Mouse (Mus musculus): ENCODE data around the gene Colgalt1.

The Colgalt1 gene

DNA sequence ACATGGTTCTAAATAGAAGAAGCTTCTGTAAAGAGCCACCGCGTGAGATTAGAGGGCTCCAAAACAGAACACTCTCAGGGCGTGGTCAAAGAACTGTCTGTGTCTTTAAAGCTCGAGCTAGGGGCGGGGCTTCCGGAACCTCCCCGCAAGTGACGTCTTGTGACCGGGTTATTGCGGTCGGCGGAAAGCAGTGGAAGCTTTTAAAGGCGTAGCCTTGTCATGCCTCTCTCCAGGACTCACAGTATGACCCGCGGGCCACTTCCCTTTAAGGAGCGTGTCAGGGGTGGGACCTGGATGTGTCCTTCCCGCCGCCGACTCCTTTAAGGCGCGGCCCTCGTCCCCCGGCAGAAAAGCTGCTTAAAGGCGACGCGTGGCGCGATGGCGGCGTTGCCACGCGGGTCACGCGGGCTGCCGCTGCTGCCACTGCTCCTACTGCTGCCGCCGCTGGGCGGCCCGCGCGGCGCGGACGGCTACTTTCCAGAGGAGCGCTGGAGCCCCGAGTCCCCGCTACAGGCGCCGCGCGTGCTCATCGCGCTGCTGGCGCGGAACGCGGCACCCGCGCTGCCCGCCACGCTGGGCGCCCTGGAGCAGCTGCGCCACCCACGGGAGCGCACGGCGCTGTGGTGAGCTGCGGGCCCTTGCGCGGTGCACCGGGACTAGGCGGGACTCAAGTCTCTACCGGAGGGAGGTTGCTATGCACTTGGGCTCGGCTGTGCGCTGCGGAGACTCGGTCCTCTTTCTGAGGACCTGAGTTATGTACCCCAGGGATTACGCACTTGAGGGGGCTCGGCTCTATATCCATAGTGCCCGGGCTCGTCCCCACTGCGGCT, at the start of gene Colgalt1:
Colgalt1 (plus strand) TSS at position 177 of the 830 bp plus-strand sequence.
- peak; percentile 99 for DNase-seq

DNA sequence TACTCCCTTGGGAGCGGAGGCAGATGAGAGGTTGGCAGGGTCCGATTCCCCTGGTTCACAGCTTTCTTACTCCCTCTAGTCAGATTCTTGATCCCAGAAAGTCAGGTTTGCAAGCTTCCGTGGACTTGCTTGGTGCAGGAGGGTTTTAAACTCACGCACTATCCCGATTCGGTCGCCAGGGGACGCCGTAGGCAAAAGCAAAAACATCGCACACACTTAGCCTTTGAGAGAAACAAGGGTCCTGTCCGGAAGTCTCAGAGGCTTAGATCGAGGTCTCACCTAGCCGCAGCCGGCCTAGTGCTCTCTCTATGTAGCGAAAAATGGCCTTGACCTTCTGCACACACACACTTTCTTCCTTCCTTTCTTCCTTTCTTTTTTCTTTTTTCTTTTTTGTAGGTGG, 49.4 kb upstream of the Colgalt1 start:
- DNase-seq: peak in 1 of 2 experiments; percentile 73

DNA sequence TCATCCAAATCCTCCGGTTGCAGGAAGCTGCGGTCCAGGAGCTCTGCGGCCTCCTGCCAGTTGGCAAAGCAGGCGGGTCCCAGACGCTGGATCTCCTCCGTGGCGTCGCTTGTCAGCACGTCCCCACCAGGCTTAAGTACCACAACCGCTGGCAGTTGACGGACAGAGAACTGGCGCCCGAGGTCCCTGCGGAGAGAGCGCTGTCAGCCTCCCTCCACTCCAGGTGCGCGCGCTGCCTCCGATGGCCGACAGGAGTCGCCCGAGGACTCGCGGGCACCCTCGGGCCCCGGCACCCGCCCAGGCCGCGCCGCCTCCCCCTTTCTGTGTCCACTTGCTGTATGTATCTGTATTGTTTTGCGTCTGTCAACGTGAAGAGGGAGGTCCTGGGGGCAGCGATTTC, 48.0 kb upstream of the Colgalt1 start:
- DNase-seq: peak; percentile 69 to 82

DNA sequence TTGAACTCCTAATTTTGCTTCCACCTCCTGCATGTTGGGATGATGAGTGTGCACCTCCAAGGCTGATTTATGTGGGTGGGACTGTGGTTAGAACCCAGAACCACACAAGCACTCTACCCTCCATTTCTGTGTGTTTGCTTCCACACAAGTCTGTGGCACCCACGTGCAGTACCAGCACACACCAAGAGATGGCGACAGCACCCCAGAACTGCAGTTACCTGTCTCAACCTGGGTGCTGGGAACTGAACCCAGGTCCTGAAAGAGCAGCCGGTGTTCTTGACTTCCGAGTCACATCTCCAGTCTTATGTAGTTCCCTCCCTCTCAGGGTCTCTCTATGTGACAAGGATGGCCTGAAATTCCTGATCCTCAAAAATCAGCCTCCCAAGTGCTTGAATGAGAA, 46.8 kb upstream of the Colgalt1 start:
- DNase-seq: no peak

DNA sequence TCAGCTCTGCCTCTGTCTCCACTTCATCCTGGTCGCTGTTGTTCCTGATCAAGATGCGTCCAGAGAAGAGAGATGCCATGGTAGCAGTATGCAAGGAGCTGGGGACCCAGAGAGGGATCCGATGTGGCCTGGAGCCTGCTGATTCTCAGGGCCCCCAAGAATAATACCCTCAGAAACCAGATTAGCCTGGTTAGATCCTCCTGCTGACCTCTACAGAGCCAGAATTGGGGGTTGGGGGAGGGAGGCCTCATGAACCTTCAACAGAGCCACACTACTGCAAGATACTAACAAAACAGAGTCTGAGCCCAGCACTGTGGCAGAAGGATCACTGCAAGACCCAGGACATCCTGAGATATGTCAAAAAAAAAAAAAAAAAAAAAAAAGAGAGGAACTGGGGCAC, 44.3 kb upstream of the Colgalt1 start, which contains the start of gene Nxnl1:
Nxnl1 (minus strand) TSS at position 101 of the 400 bp plus-strand sequence.
- DNase-seq: no peak

DNA sequence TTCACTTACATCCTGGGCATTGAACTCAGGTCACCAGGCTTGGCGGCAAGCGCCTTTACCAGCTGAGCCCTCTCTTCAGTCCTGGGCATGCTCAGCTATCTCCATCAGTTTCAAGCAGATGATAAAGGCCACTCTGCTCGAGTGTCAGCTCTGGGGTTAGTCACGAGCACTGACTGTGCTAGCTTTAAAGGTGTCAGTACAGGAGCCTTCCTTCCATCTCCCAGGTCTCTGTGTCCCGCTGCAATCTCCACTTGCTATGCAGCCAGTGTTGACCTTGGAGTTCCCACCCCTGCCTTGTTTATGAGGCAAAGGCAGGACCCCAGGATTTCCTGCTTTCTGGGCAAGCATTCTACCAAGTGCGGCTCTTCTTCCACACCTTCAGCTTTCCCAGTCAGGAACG, 43.2 kb upstream of the Colgalt1 start:
- DNase-seq: no peak

DNA sequence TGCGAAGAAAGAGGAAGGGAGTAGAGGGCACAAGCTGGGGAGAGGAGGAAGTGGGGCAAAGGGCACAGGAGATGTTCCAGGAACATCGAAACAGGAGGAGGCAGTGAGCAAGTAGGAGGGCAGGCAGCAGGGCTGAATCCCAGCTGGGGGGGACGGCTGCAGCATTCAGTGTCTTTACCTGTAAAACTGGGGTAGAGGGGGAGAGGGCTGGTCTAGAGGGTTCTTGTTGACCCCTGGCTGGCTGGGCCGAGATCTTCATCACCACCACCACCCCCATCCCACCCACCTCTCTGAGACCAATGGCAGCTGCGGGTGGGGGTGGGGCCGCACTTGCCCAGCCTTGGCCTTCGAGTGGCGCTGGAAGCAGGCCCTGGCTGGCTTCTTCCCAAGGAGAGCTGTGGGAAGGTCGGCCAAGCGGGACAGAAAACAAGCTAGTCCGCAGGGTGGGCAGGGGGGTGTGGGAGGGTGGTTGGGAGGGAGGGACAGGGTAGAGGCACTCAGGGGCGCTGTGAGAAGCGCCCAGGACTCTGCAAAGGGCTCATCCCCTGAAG, 42.3 kb upstream of the Colgalt1 start, which contains the start of gene Slc27a1:
Slc27a1 (plus strand) TSS at position 496 of the 551 bp plus-strand sequence.
- DNase-seq: peak; percentile 87 to 92

DNA sequence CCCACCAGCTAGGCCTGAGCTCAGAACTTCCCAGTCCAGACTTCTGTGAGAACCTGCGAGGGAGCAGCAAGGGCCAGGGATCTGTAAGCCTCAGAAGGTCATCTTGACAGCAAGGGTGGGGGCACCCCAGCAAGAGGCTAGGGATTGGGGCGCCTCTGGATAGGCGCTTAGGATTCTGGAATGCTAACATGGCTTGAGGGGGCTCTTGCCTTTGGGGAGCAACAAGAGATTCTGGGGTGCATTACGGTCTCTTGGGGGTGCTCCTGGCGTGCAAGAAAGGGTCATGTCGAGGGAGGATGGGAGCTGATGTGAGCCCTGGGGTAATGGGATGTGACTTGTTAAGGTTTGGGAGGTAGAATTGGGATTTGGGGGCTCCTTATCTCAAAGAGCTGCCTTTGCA, 41.9 kb upstream of the Colgalt1 start:
- peak in 1 of 2 experiments; percentile 39 for DNase-seq

DNA sequence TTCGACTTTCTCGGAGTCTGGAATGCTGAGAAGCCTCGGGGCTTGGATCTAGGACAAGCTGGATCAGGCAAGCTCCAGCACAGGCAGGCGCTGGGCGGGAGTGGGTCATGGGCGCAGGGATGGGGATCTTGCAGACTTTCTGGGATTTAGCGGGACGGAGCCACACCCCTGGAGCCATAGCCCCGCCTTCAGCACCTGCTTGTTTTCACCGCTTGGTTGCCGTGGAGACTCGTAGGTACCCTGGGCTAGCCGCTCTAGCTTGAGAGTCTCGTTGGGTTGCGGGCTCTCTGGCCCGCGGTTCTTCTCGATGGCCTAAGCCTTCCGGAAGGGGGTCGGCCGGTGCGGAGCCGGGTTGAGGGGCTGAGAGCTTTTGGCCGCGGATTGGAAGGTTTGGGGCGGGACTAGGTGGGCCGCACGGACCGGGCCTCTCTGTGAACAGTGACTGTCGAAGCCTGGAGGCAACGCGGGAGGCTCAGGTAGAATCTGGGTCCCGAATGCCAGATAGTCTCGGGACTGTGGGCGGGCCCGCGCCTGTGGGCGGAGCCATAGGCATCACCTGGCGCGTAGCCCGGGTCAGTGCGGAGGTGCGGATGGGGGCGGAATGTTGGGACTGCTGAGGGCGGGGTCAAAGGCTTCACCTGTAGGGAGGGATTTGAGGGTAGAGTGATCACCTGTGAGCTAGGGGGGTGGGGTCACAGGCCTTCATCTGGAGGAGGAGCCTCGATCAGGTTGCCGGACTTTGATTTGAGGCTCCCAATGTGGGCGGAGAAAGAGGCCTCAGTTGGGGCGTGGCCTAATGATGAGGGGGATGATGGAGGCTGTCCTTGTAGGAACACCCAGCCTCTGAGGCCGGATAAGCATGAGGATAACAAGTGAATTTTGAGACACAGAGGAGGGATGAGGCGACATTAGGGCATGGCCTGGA, 41.2 kb upstream of the Colgalt1 start:
- DNase-seq: peak; percentile 97 to 99

DNA sequence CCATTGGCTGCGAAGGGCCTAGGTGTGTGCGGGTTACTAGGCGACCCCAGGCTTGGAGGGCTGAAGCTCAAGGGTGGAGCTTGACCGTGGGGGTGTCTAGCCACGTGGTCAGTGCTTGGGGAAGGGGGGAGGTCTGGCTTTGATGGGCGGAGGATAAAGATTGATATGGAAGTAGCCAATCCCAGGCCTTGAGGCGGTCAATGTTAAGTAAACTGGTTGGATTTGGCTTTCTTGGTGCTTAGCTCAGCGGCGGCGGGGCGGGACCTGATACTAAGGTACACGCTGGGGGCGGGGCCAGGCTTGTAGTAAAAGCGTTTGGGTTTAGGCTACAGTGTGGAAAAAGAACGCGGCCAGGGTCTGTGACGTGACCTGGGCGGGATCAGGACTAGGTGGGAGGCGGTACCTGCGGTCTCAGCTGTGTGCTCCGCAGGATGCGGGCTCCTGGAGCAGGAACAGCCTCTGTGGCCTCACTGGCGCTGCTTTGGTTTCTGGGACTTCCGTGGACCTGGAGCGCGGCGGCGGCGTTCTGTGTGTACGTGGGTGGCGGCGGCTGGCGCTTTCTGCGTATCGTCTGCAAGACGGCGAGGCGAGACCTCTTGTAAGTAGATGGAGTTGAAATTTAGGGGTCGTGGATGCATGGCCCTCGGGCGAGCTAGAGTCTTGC, 40.4 kb upstream of the Colgalt1 start:
- DNase-seq: peak; percentile 99

DNA sequence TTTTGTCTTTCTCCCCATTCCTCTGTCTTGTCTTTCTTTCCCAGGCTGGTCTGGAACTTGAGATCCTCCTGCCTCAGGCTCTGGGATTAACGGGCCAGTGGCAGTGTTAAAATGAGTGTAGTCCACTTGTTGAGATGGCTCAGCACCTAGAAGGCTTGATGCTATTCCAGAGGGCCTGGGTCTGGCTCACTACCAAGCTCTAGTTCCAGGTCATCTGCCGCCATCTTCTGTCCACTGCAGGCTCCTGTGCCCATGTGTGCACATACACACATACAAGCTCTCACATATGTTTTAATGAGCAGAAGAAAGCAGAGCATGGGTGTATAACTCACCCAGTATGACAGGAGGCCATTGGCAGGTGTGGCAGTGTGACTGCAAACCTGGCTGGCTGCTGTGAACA, 38.7 kb upstream of the Colgalt1 start:
- no peak for DNase-seq

DNA sequence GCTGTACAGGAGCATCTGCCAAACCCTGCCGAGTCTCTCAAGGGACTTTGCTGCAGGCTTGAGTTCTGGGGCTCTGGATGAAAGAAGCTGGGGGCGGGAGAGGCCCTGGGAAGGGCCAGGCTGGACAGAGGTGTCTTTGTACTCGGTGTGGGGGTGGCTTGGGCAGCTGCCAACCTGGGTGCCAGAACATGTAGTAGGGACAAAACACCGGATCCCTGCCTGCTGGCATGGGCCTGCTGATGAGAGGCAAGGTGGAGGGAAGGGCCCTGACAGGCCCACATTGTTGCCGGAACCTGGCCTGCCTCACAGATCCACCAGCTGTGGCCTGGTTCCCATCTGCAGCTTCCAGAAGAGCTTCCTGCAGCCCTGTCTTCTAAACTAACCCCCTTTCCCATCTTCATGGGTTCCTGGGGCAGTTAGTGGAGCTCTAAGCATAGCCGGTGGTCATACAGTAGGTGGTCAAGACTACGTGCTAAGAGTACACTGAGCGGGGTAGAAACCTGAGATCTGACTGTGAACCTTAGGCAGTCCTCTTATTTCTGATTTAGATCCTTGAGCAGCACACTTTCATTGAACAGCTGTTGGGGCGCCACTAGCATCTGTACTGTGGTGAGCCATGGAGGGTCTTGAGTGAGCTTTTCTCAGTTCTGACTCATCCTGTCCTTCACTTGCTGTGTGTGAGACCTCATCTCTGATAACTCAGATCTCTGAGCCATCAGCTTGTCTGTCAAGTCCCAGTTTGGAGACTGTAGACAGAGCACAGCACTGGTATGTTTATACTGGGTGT, 37.8 kb upstream of the Colgalt1 start:
- peak; percentile 69 to 73 for DNase-seq

DNA sequence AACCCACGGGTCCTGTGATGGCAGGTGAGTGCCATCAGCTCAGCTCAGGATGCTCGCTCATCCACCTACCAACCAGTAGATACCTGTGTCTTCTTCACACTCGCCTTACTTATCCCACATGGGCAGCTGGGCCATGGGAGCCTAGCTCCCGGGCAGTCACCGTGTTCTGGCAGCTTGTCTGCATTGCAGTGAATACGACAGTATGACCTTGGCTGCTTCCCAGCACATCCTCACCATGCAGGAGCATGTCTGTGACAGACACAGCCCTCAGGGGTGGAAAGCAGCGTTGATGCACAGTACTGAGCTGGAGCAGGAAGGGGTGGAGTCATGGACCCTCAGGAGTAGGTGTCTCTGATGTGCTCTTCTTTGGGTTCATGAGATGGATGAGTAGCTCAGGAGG, 36.4 kb upstream of the Colgalt1 start:
- DNase-seq: no peak

DNA sequence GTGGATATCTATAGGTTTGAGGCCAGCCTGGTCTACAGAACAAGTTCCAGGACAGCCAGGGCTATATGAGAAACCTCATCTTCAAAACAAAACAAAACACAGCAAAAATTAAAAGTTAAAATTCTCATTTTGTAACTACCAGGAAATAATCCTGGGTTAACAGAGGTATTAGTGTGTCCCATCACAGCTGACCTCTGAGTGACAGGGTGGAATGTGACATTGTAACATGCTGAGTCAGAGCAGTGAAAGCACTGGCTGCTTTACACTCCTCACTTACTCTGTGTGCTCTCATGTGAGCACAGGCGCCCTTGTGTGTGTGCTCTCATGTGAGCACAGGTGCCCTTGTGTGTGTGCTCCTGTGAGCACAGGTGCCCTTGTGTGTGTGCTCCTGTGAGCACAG, 35.8 kb upstream of the Colgalt1 start:
- no peak for DNase-seq

DNA sequence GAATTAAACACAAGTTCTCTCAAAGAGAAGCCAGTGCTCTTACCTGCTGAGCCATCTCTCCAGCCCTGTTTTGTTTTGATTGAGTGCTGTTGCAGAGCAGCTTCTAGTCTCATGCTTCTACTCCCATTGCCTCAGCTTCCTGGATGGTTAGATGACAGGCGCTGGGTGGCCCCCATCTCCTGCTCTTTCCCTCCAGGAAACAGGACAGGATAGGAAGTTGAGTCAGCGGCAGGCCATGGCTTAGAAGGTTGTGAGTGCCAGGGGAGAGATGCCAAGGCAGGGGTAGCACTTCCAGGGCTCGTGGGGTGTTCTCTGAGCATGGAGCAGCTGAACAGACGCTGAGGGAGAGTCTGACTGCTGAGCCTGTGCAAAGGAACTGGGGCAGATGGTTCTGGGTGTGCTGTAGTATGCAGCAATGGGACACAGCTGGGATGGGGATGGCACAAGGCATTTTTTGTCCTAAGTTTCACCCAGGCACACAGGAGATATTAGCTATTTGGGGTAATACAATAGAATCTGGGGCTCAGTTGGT, 32.9 kb upstream of the Colgalt1 start:
- DNase-seq: no peak

DNA sequence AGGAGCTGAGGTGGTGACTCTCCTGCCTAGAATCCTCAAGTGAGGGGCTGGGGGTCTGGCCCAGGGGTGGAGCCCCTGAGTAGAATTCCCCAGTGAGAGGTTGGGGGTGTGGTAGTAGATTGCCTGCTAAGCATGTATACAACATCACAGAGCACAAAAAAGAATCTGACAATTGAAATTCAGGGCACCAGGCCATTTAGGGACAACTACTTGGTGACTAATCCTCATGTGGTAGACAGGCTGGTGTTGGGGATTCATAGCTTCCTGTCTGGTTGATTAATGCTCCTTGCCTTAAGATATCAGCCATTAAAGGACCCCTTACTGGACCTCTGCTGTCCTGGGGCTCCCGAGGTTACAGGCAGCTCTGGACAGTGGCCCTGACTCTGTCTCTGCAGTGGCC, 31.8 kb upstream of the Colgalt1 start:
- no peak for DNase-seq

DNA sequence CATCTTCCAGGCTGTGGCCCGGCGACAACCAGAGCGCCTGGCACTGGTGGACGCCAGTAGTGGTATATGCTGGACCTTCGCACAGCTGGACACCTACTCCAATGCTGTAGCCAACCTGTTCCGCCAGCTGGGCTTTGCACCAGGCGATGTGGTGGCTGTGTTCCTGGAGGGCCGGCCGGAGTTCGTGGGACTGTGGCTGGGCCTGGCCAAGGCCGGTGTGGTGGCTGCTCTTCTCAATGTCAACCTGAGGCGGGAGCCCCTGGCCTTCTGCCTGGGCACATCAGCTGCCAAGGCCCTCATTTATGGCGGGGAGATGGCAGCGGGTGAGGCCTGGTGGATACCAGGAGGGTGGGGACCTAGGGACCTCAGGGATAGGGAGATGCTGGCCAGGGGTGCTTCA, 31.3 kb upstream of the Colgalt1 start:
- DNase-seq: no peak

DNA sequence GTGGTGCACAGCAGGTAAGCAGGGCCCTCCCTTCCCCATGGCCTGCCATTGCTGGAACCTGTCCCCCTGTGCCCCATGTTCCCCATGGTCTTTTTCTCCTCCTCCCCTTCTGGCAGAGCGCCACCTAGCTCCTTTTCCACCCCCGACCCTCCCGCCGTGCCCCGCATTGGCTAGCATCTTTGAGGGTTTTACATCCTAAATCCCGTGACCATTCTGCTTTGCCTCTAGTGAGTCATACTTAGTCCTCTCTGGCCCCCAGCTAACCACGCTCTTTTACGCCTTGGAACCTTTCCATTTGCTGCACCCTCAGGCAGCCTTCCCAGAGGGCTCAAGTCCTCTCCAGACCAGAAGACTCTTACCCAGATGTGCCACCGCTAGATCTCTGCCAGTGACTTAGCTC, 30.6 kb upstream of the Colgalt1 start:
- no peak for DNase-seq

DNA sequence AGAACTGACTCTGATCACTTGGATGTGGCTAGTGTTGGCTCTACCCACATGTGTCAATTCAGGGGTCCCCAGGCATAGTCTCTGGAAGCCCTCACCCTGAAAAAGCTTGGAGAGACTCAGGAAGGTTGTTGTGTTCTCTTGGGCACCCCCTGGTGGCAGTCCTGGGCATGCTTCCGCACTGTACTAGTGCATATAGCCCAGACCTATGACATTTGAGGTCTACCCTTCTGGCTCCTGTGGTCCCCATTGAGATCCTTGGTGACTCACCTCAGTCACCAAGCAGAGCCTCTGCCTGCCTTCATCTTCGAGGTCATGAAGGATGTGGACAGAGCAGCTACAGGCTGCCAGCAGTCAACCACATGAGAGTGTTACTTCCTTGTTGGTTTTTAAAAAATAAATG, 23.9 kb upstream of the Colgalt1 start:
- DNase-seq: peak in 1 of 2 experiments; percentile 59

DNA sequence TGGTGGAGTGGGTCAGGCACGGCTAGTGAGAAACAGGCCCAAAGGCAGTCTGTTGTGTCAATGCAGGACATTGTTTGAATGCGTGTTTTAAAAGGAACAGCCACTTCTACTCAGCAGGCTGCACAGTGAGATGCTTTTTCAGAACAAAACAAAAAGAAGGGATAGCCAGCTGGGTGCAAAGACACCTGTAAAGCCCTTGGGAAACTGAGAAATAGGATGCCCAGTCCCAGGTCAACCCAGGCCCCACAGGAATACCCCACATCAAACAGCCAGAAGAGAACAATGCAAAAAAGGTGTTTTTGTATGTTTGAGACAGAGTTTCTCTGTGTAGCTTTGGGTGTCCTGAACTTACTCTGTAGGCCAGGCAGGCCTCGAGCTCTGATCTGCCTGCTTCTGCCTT, 22.0 kb upstream of the Colgalt1 start:
- DNase-seq: no peak

DNA sequence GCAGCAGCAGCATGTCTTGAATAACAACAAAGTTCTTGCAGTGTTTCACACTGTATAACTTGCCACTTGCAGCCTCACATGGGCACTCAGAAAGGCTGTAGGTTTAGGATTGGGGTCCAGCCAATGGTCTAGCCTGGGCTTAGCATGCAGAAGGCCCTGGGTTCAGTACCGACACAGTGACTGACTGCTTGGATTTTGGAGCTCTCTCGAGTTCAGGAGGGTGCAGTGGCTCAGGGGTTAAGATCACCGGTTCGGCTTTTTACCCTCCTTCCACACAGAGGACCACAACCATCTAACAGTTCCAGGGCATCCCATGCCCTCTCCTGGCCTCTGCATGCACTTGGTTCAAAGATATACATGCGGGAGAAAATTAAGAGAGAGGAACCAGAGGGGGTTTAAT, 19.8 kb upstream of the Colgalt1 start:
- DNase-seq: no peak
